Mouse (Mus musculus): ENCODE results near the gene Ago3. TPM values are rescaled to one million over a fixed set of nuclear protein-coding genes. Genes with fewer than 3 reads are reported as not detected.
A peak's percentile ranks its signal among the peaks of the same experiment; 100 is the strongest.

The Ago3 gene
- polyA plus RNA-seq, 1 experiment from 2014 or later = 20.1 TPM

DNA sequence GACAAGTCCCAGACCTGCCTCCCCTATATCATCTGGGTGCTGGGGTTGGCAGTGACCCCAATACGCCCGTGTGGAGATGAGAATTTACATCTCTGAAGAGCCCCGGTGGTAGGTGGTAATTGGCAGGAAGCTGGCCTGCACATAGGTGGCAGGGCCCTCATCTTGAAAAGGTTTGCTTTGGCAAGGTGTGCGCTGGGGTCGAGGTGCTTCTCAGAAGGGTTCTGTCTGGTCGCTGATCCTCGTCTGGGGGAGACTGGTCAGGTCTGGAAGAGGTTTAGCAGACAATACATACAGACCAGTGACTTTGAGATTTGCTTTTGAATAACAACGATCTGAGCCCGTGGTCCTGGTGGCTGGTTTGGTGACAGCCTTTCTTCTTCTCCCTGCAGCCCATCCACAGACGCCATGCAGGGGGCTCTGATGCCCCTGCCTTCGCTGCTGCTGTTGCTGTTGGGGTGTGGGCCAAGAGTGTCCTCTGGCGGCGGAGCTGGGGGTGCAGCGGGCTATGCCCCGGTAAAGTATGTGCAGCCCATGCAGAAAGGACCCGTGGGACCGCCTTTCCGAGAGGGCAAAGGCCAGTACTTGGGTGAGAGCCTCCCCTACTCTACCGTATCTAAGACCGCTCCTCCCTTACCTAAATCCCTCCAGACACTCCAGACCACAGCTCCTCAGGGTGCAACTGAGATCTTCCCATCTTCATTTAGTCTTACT lies 120.0 kb downstream of the Ago3 start:
- no peak overlapping the region for H3K27ac ChIP-seq
- H3K4me1 ChIP-seq = peaks cover 44% of the 10 kb centered on the region
- peak overlapping the region; percentile 40 for H3K9ac ChIP-seq
- H3K36me3 ChIP-seq = peaks cover 7% of the 10 kb centered on the region; the same call in 1 of the 2 replicates
- peak overlapping the region; percentile 52 for H3K4me2 ChIP-seq
- peak overlapping the region; percentile 18; the same call in 1 of the 2 replicates for H3K4me3 ChIP-seq
- H3K27me3 ChIP-seq = no peaks in the 10 kb centered on the region
- H3K9me3 ChIP-seq = peaks cover 4% of the 10 kb centered on the region; the same call in 1 of the 2 replicates
- WGBS = 18% methylated on average over 20 of the region's 20 CpGs
- no peak; the same call in 1 of the 2 replicates for ATAC-seq (ENCODE audit: insufficient number of reproducible peaks, insufficient read depth, low FRiP score, low TSS enrichment, low read depth)

DNA sequence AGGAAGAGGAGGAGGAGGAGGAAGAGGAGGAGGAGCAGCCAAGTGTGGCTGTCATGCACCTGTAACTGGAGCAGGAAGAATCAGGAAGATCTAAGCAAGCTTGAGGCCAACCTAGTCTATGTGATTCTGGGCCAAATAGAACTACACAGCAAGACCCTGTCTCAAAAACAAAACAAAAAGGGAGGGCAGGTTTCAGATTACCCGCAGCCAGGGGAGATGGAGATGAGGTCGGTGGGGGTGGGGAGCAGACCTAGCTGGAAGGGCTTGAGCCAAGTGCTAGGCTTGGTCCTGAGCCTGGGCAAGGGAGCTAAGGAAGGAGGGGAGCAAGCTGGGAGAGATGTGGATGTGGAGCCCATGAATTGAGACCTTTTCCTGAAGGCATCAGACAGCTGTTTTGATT lies 122.5 kb downstream of the Ago3 start:
- H3K9ac ChIP-seq = no peak overlapping the region
- peaks cover 11% of the 10 kb centered on the region; the same call in 1 of the 2 replicates for H3K36me3 ChIP-seq
- no peak overlapping the region for H3K4me2 ChIP-seq
- peaks cover 26% of the 10 kb centered on the region for H3K4me1 ChIP-seq
- 5% methylated on average over 2 of the region's 2 CpGs for WGBS
- no peak overlapping the region for H3K27ac ChIP-seq
- H3K9me3 ChIP-seq = peaks cover 4% of the 10 kb centered on the region; the same call in 1 of the 2 replicates
- ATAC-seq (ENCODE audit: insufficient number of reproducible peaks, insufficient read depth, low FRiP score, low TSS enrichment, low read depth) = no peak
- peaks cover 15% of the 10 kb centered on the region for H3K27me3 ChIP-seq
- no peak overlapping the region for H3K4me3 ChIP-seq

DNA sequence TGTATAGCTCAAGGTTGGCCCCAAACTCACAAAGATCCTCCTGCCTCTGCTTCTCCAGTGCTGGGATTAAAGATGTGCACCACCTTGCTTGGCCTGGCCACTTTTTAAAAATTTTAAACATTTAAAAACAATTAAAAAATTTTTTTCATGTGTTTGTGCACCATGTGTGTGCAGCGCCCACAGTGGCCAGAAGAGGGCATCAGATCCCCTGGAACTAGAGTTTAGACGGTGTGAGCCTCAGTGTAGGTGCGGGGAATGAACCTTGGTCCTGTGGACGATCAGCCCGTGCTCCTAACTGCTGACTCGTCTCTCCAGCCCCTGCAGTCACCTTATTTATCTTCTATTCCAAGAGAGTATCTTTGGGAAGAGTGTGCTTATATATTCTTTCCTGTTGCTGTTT lies 123.3 kb downstream of the Ago3 start:
- WGBS = 88% methylated on average over 6 of the region's 6 CpGs
- Histone ChIP-seq H3K9me3 (peaks cover 4% of the 10 kb centered on the region; the same call in 1 of the 2 replicates), H3K27ac (no peak overlapping the region), H3K4me2 (no peak overlapping the region), H3K4me3 (no peak overlapping the region), H3K36me3 (0 out of 2 replicates have a peak, but pooled peaks cover 11% of the 10 kb centered on the region), H3K4me1 (peaks cover 26% of the 10 kb centered on the region), H3K27me3 (peaks cover 23% of the 10 kb centered on the region), H3K9ac (no peak overlapping the region)
- no peak for ATAC-seq (ENCODE audit: insufficient number of reproducible peaks, insufficient read depth, low FRiP score, low TSS enrichment, low read depth)

DNA sequence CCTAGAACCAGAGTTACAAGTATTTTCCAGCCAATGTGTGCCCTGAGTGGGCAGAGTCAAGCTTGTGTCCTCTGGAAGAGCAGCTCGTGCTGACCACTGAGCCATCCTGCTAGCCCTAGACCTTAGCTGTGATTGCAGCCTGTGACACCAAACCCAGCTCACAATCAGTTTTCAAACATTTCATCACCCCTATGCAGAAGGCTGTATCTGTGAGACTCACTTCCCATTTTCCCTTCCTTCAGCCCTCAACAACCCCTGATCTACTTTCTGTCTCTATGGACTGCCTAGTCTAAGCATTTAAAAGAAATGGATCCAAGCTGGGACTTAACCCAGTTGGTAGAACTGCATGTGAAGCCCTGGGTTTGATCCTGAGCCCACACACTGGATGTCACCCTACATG lies 123.9 kb downstream of the Ago3 start:
- Histone ChIP-seq H3K4me1 (peaks cover 31% of the 10 kb centered on the region), H3K27me3 (peaks cover 28% of the 10 kb centered on the region), H3K4me3 (no peak overlapping the region), H3K36me3 (0 out of 2 replicates have a peak, but pooled peaks cover 7% of the 10 kb centered on the region), H3K4me2 (no peak overlapping the region), H3K9me3 (peaks cover 4% of the 10 kb centered on the region; the same call in 1 of the 2 replicates), H3K27ac (no peak overlapping the region), H3K9ac (no peak overlapping the region)
- no peak for ATAC-seq (ENCODE audit: insufficient number of reproducible peaks, insufficient read depth, low FRiP score, low TSS enrichment, low read depth)
- 91% methylated on average over 1 of the region's 1 CpGs for WGBS

DNA sequence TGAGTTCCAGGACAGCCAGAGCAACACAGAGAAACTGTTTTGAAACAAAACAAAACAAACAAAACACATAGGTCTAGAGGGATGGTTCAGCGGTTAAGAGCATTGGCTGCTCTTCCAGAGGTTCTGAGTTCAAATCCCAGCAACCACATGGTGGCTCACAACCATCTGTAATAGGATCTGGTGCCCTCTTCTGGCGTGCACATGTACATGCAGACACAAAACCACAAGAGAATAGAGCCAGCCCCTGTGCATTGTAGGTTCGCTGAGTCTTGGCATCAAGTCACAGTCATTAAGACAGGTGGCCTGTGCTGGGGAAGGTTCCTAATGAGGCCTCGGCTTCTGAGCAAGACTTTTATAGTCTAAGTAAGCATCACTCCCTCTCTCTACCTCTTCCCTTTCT lies 125.5 kb downstream of the Ago3 start:
- H3K4me3 ChIP-seq = no peak overlapping the region
- H3K36me3 ChIP-seq = peaks cover 4% of the 10 kb centered on the region; the same call in 1 of the 2 replicates
- H3K9me3 ChIP-seq = peaks cover 4% of the 10 kb centered on the region; the same call in 1 of the 2 replicates
- 65% methylated on average over 4 of the region's 4 CpGs for WGBS
- no peak overlapping the region for H3K9ac ChIP-seq
- H3K27me3 ChIP-seq = peaks cover 38% of the 10 kb centered on the region
- no peak for ATAC-seq (ENCODE audit: insufficient number of reproducible peaks, insufficient read depth, low FRiP score, low TSS enrichment, low read depth)
- no peak overlapping the region for H3K27ac ChIP-seq
- H3K4me2 ChIP-seq = no peak overlapping the region
- H3K4me1 ChIP-seq = peaks cover 29% of the 10 kb centered on the region

DNA sequence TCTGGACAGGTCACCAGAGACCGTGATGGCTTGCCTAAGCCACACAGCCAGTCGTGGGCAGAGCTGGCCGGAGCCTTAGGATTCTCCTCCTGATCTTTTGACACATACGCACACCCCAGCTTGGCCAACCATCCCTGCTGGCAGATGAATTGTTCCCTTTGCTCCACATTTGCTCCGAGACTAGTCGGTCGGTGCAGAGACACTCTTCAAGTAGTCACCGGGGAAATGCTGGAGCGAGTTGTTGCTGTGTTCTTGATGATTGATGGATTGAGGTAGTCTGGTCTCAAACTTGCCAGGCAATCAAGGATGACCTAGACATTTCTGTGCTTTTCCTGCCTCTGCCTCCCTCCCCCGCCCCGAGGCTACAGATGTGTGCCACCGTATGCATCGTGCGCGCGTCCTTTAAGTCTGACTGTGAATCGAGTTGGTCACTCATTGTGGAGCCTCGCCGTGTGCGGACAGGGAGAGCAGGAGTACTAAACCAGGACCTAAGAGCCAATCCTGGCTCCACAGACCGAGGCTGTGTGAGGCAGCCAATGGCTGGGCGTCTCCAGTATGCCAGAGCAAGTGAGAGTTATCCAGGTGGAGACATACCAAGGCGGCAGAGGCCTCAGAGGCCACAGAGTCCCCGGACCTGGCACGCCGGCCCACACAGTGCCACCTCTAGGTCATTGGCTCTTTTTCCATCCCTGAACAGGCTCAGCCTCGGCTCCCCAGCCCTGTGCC lies 127.6 kb downstream of the Ago3 start:
- WGBS = 9% methylated on average over 27 of the region's 27 CpGs
- Histone ChIP-seq H3K4me2 (peak overlapping the region; percentile 85), H3K4me1 (peaks cover 38% of the 10 kb centered on the region), H3K9ac (peak overlapping the region; percentile 67), H3K27ac (peak overlapping the region; percentile 89), H3K4me3 (peak overlapping the region; percentile 45), H3K9me3 (peaks cover 4% of the 10 kb centered on the region; the same call in 1 of the 2 replicates), H3K27me3 (peaks cover 44% of the 10 kb centered on the region), H3K36me3 (peaks cover 16% of the 10 kb centered on the region; the same call in 1 of the 2 replicates)
- ATAC-seq (ENCODE audit: insufficient number of reproducible peaks, insufficient read depth, low FRiP score, low TSS enrichment, low read depth) = no peak

DNA sequence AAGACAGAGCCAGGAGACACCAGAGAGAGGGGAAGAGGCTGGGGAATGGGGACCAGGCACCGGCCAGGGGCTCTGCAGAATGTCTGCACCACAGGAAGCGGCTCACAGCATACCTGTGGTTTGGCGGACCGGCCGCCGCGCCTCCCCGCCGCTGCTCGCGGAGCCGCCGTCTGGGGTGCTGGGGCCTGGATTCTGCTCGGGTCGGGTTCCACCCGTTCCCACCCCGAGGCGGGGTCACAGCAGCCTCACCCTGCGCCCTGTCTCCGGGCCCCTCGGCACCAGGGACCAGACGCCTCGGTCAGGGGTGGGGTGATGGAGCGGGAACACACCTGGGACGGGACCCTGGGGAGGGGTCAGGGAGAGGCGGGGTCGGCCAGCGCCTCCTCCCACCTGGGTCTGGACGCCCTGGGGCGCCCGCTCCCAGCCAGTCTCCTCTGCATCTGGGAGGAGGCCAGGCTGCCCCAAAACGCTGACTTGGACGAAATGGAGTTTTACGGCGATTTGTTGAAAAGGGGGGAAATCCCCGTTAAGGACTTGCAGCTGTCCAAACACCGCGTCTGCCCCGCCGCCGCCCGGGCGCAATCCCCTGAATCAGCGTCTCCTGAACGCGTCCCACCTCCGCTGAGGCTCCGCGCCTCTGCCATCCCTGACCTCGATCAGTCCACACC lies 128.3 kb downstream of the Ago3 start:
- peak; percentile 81 for ATAC-seq (ENCODE audit: insufficient number of reproducible peaks, insufficient read depth, low FRiP score, low TSS enrichment, low read depth)
- WGBS = under 1% methylated on average over 50 of the region's 50 CpGs

DNA sequence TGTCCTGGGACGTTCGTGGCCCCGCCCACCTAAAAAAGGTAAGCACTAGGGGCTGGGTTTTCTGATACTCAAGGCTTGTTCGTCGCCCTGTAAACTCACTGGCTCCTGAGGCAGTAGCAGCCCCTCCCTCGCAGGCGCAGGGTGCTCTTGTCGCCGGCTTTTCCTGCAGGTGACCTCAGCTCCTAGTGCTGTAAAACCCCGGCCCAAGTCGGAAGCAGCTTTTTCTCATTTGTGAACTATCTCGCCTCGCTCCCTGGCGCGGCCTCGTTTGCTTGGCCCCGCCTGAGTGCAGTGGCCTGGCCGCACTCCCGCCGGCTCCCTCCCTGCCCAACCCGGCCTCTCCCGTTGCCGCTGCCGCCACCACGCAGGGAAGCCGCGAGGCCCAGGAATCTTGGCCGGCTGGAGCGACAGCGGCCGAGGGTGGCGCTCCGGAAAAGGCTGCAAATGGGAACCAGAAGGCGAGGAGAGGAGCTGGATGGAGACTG lies 132.7 kb downstream of the Ago3 start:
- no peak for ATAC-seq (ENCODE audit: insufficient number of reproducible peaks, insufficient read depth, low FRiP score, low TSS enrichment, low read depth)
- H3K36me3 ChIP-seq = peaks cover 11% of the 10 kb centered on the region; the same call in 1 of the 2 replicates
- peak overlapping the region; percentile 33 for H3K4me3 ChIP-seq
- H3K9ac ChIP-seq = peak overlapping the region; percentile 68
- peak overlapping the region; percentile 65 for H3K4me2 ChIP-seq
- H3K4me1 ChIP-seq = peaks cover 52% of the 10 kb centered on the region
- WGBS = 1% methylated on average over 34 of the region's 34 CpGs
- H3K27ac ChIP-seq = peak overlapping the region; percentile 80
- H3K27me3 ChIP-seq = peaks cover 35% of the 10 kb centered on the region
- no peaks in the 10 kb centered on the region for H3K9me3 ChIP-seq

More for the DNA sequence above, 128.3 kb downstream of the Ago3 start:
- Histone ChIP-seq H3K4me2 (peak overlapping the region; percentile 85), H3K36me3 (peaks cover 16% of the 10 kb centered on the region; the same call in 1 of the 2 replicates), H3K4me3 (peak overlapping the region; percentile 45), H3K9me3 (peaks cover 2% of the 10 kb centered on the region; the same call in 1 of the 2 replicates), H3K27ac (peak overlapping the region; percentile 89), H3K9ac (peak overlapping the region; percentile 67), H3K27me3 (peaks cover 47% of the 10 kb centered on the region), H3K4me1 (peaks cover 45% of the 10 kb centered on the region)

DNA sequence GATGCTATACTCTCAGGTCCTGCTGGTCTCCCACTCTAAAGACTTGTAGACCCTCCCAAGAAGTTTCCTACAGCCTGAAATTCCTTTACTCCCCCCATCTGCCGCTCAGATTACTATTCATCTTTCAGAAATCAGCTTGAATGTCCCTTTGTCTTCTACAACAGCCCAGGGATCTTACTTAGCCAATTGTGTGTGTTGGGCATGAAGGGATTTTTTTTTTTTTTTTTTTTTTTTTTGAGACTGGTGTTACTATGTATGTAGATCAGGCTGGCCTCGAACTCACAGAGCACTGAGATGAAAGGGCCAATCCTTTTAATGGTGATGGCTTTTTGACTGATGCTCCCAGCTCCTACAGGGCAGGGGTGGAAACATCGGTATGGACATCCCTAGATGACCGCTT lies 133.4 kb downstream of the Ago3 start:
- Histone ChIP-seq H3K9me3 (no peaks in the 10 kb centered on the region), H3K4me1 (peaks cover 52% of the 10 kb centered on the region), H3K27me3 (peaks cover 28% of the 10 kb centered on the region), H3K4me2 (peak overlapping the region; percentile 65), H3K9ac (no peak overlapping the region), H3K36me3 (peaks cover 11% of the 10 kb centered on the region; the same call in 1 of the 2 replicates), H3K27ac (peak overlapping the region; percentile 80; the same call in 1 of the 2 replicates), H3K4me3 (peak overlapping the region; percentile 33; the same call in 1 of the 2 replicates)
- 40% methylated on average over 4 of the region's 4 CpGs for WGBS
- no peak for ATAC-seq (ENCODE audit: insufficient number of reproducible peaks, insufficient read depth, low FRiP score, low TSS enrichment, low read depth)

DNA sequence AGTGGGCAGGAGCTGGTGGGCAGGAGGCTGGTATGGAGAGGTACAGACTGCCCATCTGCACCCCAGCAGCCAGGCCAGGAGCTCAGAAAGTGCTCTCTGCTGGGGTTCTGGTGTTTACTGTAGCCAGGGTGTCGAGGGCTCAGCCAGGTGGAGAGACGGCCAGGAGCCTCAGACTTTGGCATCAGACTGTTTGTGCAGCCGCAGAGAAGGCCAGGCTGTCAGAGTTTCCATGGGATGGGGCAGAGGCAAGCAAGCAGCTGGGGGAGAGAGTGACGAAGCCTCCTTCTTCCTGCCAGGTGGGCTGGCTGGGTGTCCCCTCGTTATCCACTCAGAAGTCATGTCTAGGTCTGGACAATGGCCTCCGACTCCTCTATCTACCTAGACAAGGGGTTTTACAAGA lies 134.2 kb downstream of the Ago3 start:
- Histone ChIP-seq H3K36me3 (peaks cover 11% of the 10 kb centered on the region; the same call in 1 of the 2 replicates), H3K9ac (0 out of 2 replicates have a peak overlapping the region, but pooled peaks have one; percentile 21), H3K27me3 (peaks cover 21% of the 10 kb centered on the region; the same call in 1 of the 2 replicates), H3K27ac (no peak overlapping the region), H3K4me2 (no peak overlapping the region), H3K9me3 (no peaks in the 10 kb centered on the region), H3K4me1 (peaks cover 52% of the 10 kb centered on the region), H3K4me3 (no peak overlapping the region)
- ATAC-seq (ENCODE audit: insufficient number of reproducible peaks, insufficient read depth, low FRiP score, low TSS enrichment, low read depth) = no peak
- 75% methylated on average over 6 of the region's 6 CpGs for WGBS

DNA sequence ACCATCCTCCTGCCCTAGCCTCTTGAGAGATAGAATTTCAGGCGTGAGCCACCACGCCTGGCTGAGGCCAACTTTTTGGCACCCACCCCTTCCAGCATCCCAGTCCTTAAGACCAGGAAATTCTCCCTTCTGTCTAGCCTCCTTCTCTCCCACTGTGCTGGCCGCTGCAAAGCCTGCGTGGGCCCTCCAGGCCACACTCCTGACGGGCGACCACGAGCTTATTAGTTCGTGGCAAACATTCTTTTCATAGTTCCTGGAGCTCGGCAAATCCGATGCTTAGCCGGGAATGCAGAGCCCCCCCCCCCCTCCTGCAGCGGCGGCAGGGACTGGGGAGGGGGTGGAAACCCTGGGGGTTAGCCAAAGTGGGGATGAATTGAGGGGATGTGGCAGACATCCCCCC lies 138.2 kb downstream of the Ago3 start:
- peak overlapping the region; percentile 39 for H3K4me2 ChIP-seq
- peaks cover 63% of the 10 kb centered on the region for H3K4me1 ChIP-seq
- H3K9me3 ChIP-seq = no peaks in the 10 kb centered on the region
- peaks cover 34% of the 10 kb centered on the region for H3K27me3 ChIP-seq
- H3K4me3 ChIP-seq = no peak overlapping the region
- peak overlapping the region; percentile 81 for H3K27ac ChIP-seq
- no peak for ATAC-seq (ENCODE audit: insufficient number of reproducible peaks, insufficient read depth, low FRiP score, low TSS enrichment, low read depth)
- H3K9ac ChIP-seq = peak overlapping the region; percentile 51; the same call in 1 of the 2 replicates
- 8% methylated on average over 13 of the region's 13 CpGs for WGBS
- no peaks in the 10 kb centered on the region for H3K36me3 ChIP-seq

Data from embryonic facial prominence, embryonic 13.5 days (tissue).